Mouse (Mus musculus): ENCODE data around the gene Nppc. TPM values are rescaled to one million over a fixed set of nuclear protein-coding genes. Genes with fewer than 3 reads are reported as not detected.

Nppc gene
- polyA plus RNA-seq, 1 experiment, result not detected

- no peaks in the 10 kb centered on the region for H3K36me3 ChIP-seq (ENCODE audit: control insufficient read depth)
- no peaks in the 10 kb centered on the region for H3K9me3 ChIP-seq (ENCODE audit: control insufficient read depth, low read length)
- no peaks in the 10 kb centered on the region for H3K27me3 ChIP-seq (ENCODE audit: control insufficient read depth)
- H3K4me3 ChIP-seq (replicated peaks), result no peak overlapping the region
- TF ChIP-seq TAL1 (IDR thresholded peaks at IDR 0.05; ENCODE audit: low read length), result no peak
- H3K4me1 ChIP-seq (ENCODE audit: control insufficient read depth), result no peaks in the 10 kb centered on the region
Observed at GRCm38 (mm10) chr1:86618454-86619125, 51.8 kb downstream of the Nppc start.

Other genes with a start within 250 kb of the Nppc start
- not detected in 2 replicates for gene Nmur1, start 244.3 kb downstream of the Nppc start, polyA plus RNA-seq (2012)
- not detected in 2 replicates for gene Tex44, start 244.2 kb downstream of the Nppc start, polyA plus RNA-seq (2012)
- gene Ptma, start 143.8 kb downstream of the Nppc start, polyA plus RNA-seq (2012), result 597 and 661 TPM in 2 replicates
- gene Pde6d, start 87.9 kb downstream of the Nppc start, polyA plus RNA-seq (2012), result 6.6 and 8.1 TPM in 2 replicates
- 1.8 and 2.0 TPM in 2 replicates for gene Cops7b, start 87.7 kb downstream of the Nppc start, polyA plus RNA-seq (2012)
- 0.40 and 0.53 TPM in 2 replicates for gene Dis3l2, start 33.2 kb upstream of the Nppc start, polyA plus RNA-seq (2012)